Mouse (Mus musculus): ENCODE data around the gene Nckap5.

DNA sequence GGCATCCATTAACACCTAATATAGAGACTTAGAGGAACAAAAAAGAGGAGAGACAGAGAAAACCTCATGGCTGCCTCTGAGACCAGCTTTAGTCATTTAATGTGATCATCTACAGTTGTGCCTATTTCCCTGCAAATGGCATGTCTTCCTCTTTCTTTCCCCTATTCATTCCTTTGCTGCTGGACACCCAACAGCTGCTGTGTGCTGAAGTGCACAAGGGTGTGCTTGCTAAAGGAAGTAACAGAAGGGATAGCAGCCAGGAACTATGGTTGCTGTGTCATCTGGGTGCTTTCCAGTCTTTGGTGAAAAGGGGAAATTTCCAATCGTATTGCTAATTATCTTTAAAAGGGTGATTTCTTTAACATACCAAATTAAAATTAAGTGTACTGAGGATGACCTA lies 387.9 kb downstream of the Nckap5 start:
- no peak for TF ChIP-seq ZC3H11A (IDR thresholded peaks at IDR 0.05; ENCODE audit: low read depth, low read length)
- no peak for TF ChIP-seq CTCF (conservative IDR thresholded peaks at IDR 0.05 in 1 of 2, IDR thresholded peaks at IDR 0.05 in 1 of 2; ENCODE audit: low read depth in 2 of 2, low read length in 2 of 2)
- no peak for TF ChIP-seq MAFK (IDR thresholded peaks at IDR 0.05; ENCODE audit: insufficient replicate concordance, low read length)
- TF ChIP-seq UBTF (IDR thresholded peaks at IDR 0.05; ENCODE audit: low read depth, low read length), result no peak
- TF ChIP-seq BHLHE40 (IDR thresholded peaks at IDR 0.05; ENCODE audit: low read depth, low read length), result no peak
- no peak for TF ChIP-seq E2F4 (IDR thresholded peaks at IDR 0.05; ENCODE audit: insufficient replicate concordance, low read depth, low read length)
- no peak for TF ChIP-seq POLR2A (IDR thresholded peaks at IDR 0.05; ENCODE audit: low read depth, low read length)
